Mouse (Mus musculus): Measurements from ENCODE around the gene Kcnq4.
A peak's percentile ranks its signal among the peaks of the same experiment; 100 is the strongest.

Kcnq4 gene

GRCm38 (mm10) chr4:120747243-120747792, 1.1 kb downstream of the Kcnq4 start:
- Histone ChIP-seq H3K9me3 (ENCODE audit: low read length) (peaks cover 7% of the 10 kb centered on the region), H3K27me3 (ENCODE audit: insufficient read depth, low read length) (peaks cover 91% of the 10 kb centered on the region), H3K36me3 (ENCODE audit: insufficient read depth, low read length) (no peaks in the 10 kb centered on the region), H3K4me3 (replicated peaks; ENCODE audit: low read length) (peak overlapping the region; percentile 77), H3K4me1 (replicated peaks; ENCODE audit: low read depth, low read length) (peaks cover 38% of the 10 kb centered on the region)
- TF ChIP-seq POU5F1 (IDR thresholded peaks at IDR 0.05; ENCODE audit: borderline replicate concordance, low read length) (no peak), NANOG (IDR thresholded peaks at IDR 0.05; ENCODE audit: borderline replicate concordance, low read length) (no peak), CTCF (conservative IDR thresholded peaks at IDR 0.05; ENCODE audit: low read length) (no peak)

- Histone ChIP-seq H3K27me3 (ENCODE audit: insufficient read depth, low read length) (peaks cover 92% of the 10 kb centered on the region), H3K9me3 (ENCODE audit: low read length) (peaks cover 7% of the 10 kb centered on the region)
These were observed 1.8 kb downstream of the Kcnq4 start for GRCm38 (mm10) chr4:120746552-120747150.

GRCm38 (mm10) chr4:120745731-120746551, 2.5 kb downstream of the Kcnq4 start:
- Histone ChIP-seq H3K4me1 (replicated peaks; ENCODE audit: low read depth, low read length) (peaks cover 27% of the 10 kb centered on the region), H3K4me3 (replicated peaks; ENCODE audit: low read length) (peak overlapping the region; percentile 77), H3K36me3 (ENCODE audit: insufficient read depth, low read length) (no peaks in the 10 kb centered on the region), H3K27me3 (ENCODE audit: insufficient read depth, low read length) (peaks cover 91% of the 10 kb centered on the region), H3K9me3 (ENCODE audit: low read length) (peaks cover 7% of the 10 kb centered on the region)
- TF ChIP-seq NANOG (IDR thresholded peaks at IDR 0.05; ENCODE audit: borderline replicate concordance, low read length): no peak
- TF ChIP-seq POU5F1 (IDR thresholded peaks at IDR 0.05; ENCODE audit: borderline replicate concordance, low read length): no peak
- TF ChIP-seq CTCF (conservative IDR thresholded peaks at IDR 0.05; ENCODE audit: low read length): no peak

More at GRCm38 (mm10) chr4:120746552-120747150, 1.8 kb downstream of the Kcnq4 start:
- Histone ChIP-seq H3K4me3 (replicated peaks; ENCODE audit: low read length) (peak overlapping the region; percentile 77), H3K4me1 (replicated peaks; ENCODE audit: low read depth, low read length) (peaks cover 34% of the 10 kb centered on the region), H3K36me3 (ENCODE audit: insufficient read depth, low read length) (no peaks in the 10 kb centered on the region)
- TF ChIP-seq POU5F1 (IDR thresholded peaks at IDR 0.05; ENCODE audit: borderline replicate concordance, low read length) (no peak), CTCF (conservative IDR thresholded peaks at IDR 0.05; ENCODE audit: low read length) (no peak), NANOG (IDR thresholded peaks at IDR 0.05; ENCODE audit: borderline replicate concordance, low read length) (no peak)

GRCm38 (mm10) chr4:120743636-120744035, 4.8 kb downstream of the Kcnq4 start:
- TF ChIP-seq CTCF (conservative IDR thresholded peaks at IDR 0.05; ENCODE audit: low read length): no peak
- TF ChIP-seq NANOG (IDR thresholded peaks at IDR 0.05; ENCODE audit: borderline replicate concordance, low read length): no peak
- TF ChIP-seq POU5F1 (IDR thresholded peaks at IDR 0.05; ENCODE audit: borderline replicate concordance, low read length): no peak
- Histone ChIP-seq H3K4me3 (replicated peaks; ENCODE audit: low read length) (no peak overlapping the region), H3K9me3 (ENCODE audit: low read length) (no peaks in the 10 kb centered on the region), H3K36me3 (ENCODE audit: insufficient read depth, low read length) (no peaks in the 10 kb centered on the region), H3K4me1 (replicated peaks; ENCODE audit: low read depth, low read length) (peaks cover 24% of the 10 kb centered on the region), H3K27me3 (ENCODE audit: insufficient read depth, low read length) (peaks cover 91% of the 10 kb centered on the region)

GRCm38 (mm10) chr4:120741303-120741702, 7.1 kb downstream of the Kcnq4 start:
- TF ChIP-seq NANOG (IDR thresholded peaks at IDR 0.05; ENCODE audit: borderline replicate concordance, low read length) (no peak), POU5F1 (IDR thresholded peaks at IDR 0.05; ENCODE audit: borderline replicate concordance, low read length) (no peak), CTCF (conservative IDR thresholded peaks at IDR 0.05; ENCODE audit: low read length) (no peak)
- H3K27me3 ChIP-seq (ENCODE audit: insufficient read depth, low read length): peaks cover 98% of the 10 kb centered on the region
- no peaks in the 10 kb centered on the region for H3K9me3 ChIP-seq (ENCODE audit: low read length)
- no peaks in the 10 kb centered on the region for H3K36me3 ChIP-seq (ENCODE audit: insufficient read depth, low read length)
- H3K4me1 ChIP-seq (replicated peaks; ENCODE audit: low read depth, low read length): peaks cover 12% of the 10 kb centered on the region
- no peak overlapping the region for H3K4me3 ChIP-seq (replicated peaks; ENCODE audit: low read length)

- Histone ChIP-seq H3K27me3 (ENCODE audit: insufficient read depth, low read length) (peaks cover 98% of the 10 kb centered on the region), H3K36me3 (ENCODE audit: insufficient read depth, low read length) (no peaks in the 10 kb centered on the region), H3K4me3 (replicated peaks; ENCODE audit: low read length) (no peak overlapping the region), H3K4me1 (replicated peaks; ENCODE audit: low read depth, low read length) (peaks cover 29% of the 10 kb centered on the region), H3K9me3 (ENCODE audit: low read length) (no peaks in the 10 kb centered on the region)
- no peak for TF ChIP-seq POU5F1 (IDR thresholded peaks at IDR 0.05; ENCODE audit: borderline replicate concordance, low read length)
- TF ChIP-seq CTCF (conservative IDR thresholded peaks at IDR 0.05; ENCODE audit: low read length): no peak
- no peak for TF ChIP-seq NANOG (IDR thresholded peaks at IDR 0.05; ENCODE audit: borderline replicate concordance, low read length)
These were observed 14.3 kb downstream of the Kcnq4 start for GRCm38 (mm10) chr4:120734012-120734622.

GRCm38 (mm10) chr4:120732737-120733136, 15.7 kb downstream of the Kcnq4 start:
- TF ChIP-seq POU5F1 (IDR thresholded peaks at IDR 0.05; ENCODE audit: borderline replicate concordance, low read length) (no peak), NANOG (IDR thresholded peaks at IDR 0.05; ENCODE audit: borderline replicate concordance, low read length) (no peak), CTCF (conservative IDR thresholded peaks at IDR 0.05; ENCODE audit: low read length) (no peak)
- H3K4me1 ChIP-seq (replicated peaks; ENCODE audit: low read depth, low read length): peaks cover 29% of the 10 kb centered on the region
- H3K27me3 ChIP-seq (ENCODE audit: insufficient read depth, low read length): peaks cover 98% of the 10 kb centered on the region
- H3K36me3 ChIP-seq (ENCODE audit: insufficient read depth, low read length): no peaks in the 10 kb centered on the region
- no peaks in the 10 kb centered on the region for H3K9me3 ChIP-seq (ENCODE audit: low read length)
- H3K4me3 ChIP-seq (replicated peaks; ENCODE audit: low read length): no peak overlapping the region
